Mouse (Mus musculus) liver, adult 2 months (tissue): Measurements from ENCODE around the gene Taldo1.

Experiments used
- CTCF ChIP-seq: fragments of 200-500 bp; IDR thresholded peaks from 2 replicates; pipeline ENCODE4 v1.5.1; 2011; ENCODE audit warnings: low read depth, low read length, control low read depth
- POLR2A ChIP-seq: fragments of 200-500 bp; IDR thresholded peaks from 2 replicates; pipeline ENCODE4 v1.6.1; 2011; ENCODE audit warnings: low read length, control low read depth; ENCODE audit not compliant: insufficient read depth; ENCODE audit errors: extremely low read depth

DNA sequence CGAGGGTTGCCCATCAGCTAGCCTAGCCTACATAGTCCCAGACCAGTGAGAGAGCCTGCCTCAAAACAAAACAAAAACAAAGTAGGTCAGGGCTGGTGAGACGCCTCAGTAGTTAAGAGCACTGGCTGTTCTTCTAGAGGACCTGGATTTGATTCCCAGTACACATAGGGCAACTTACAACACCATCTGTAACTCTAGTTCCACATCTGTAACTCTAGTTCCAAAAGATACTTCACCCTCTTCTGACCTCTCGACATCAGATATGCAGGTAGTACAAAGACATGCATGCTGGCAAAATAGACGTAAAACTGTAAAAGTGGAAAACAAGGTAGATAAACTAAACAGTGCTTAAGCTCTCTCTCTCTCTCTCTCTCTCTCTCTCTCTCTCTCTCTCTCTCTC, 31.8 kb downstream of the Taldo1 start:
- TF ChIP-seq CTCF, result no peak
- no peak for TF ChIP-seq POLR2A
